Mouse (Mus musculus): ENCODE results near the gene Ccnjl. TPM values are rescaled to one million over a fixed set of nuclear protein-coding genes. Genes with fewer than 3 reads are reported as not detected.

The Ccnjl gene
- polyA plus RNA-seq, 1 experiment, result 1.7 TPM

DNA sequence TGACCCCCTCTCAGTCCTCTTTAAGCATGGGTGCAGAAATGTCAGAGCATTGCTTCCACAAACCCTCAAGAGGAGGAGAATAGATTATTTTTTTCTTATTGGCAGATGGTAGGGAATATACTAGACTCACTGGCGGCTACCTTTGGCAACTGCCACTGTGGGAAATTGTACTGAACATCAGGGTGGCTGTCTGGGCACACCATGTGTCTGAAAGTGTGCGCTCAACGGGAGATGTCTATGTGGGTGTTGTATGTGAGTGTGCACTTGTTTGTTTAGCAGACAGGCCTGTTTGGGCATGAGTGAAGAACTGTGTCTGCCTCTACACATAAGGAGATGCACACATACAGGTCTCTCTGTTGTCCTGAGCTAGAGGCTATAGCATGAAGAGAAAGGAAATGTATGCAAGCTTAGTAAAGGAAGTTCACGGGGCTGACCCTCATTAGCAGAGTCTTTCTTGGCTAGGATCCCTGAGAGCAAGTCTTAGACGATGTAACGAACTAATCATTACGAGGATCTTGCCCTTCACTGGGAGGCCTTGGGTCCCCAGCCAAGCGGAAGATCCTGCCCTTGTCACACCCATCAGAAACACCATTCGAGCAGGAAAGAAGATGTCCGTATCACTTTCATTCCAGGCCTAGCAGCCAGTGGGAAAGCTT, 81.5 kb downstream of the Ccnjl start:
- H3K4me3 ChIP-seq (ENCODE audit: insufficient read depth, low read length), result no peak overlapping the region
- H3K4me1 ChIP-seq (ENCODE audit: control insufficient read depth, insufficient read depth, low read length), result 0 out of 2 replicates have a peak, but pooled peaks cover 1% of the 10 kb centered on the region
- TF ChIP-seq POLR2A (IDR thresholded peaks at IDR 0.05; ENCODE audit: extremely low read depth, insufficient read depth, low read length) (no peak), CTCF (IDR thresholded peaks at IDR 0.05; ENCODE audit: extremely low read depth, insufficient read depth, low read length) (no peak)
- no peak overlapping the region for H3K27ac ChIP-seq (ENCODE audit: insufficient read depth, low read length)

GRCm38 (mm10) chr11:43610662-43611033, 82.1 kb downstream of the Ccnjl start:
- Histone ChIP-seq H3K4me3 (ENCODE audit: insufficient read depth, low read length) (no peak overlapping the region), H3K4me1 (ENCODE audit: control insufficient read depth, insufficient read depth, low read length) (0 out of 2 replicates have a peak, but pooled peaks cover 1% of the 10 kb centered on the region), H3K27ac (ENCODE audit: insufficient read depth, low read length) (no peak overlapping the region)
- TF ChIP-seq POLR2A (IDR thresholded peaks at IDR 0.05; ENCODE audit: extremely low read depth, insufficient read depth, low read length), result no peak
- no peak for TF ChIP-seq CTCF (IDR thresholded peaks at IDR 0.05; ENCODE audit: extremely low read depth, insufficient read depth, low read length)

GRCm38 (mm10) chr11:43612834-43613488, 84.4 kb downstream of the Ccnjl start:
- TF ChIP-seq POLR2A (IDR thresholded peaks at IDR 0.05; ENCODE audit: extremely low read depth, insufficient read depth, low read length) (no peak), CTCF (IDR thresholded peaks at IDR 0.05; ENCODE audit: extremely low read depth, insufficient read depth, low read length) (peak; percentile 75)
- Histone ChIP-seq H3K4me1 (ENCODE audit: control insufficient read depth, insufficient read depth, low read length) (0 out of 2 replicates have a peak, but pooled peaks cover 1% of the 10 kb centered on the region), H3K27ac (ENCODE audit: insufficient read depth, low read length) (no peak overlapping the region)

DNA sequence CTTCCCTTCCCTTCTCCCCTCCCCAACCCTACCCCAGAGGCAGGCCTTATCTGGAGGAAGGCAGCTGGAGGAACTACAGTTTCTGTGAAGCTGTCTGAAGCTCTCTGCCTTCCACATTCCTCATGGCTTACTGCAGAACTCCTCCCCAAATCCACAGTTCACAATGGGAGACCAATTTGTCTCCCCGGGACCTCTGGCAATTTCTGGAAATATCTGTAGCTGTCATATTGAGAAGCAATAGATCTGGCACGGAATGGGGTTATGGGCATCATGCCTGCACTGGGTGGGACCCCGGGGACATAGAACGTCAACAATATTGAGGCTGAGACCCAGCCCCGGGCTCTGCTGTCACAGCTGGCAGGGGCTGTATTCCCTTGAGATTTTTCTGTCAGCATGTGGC, 89.3 kb downstream of the Ccnjl start:
- Histone ChIP-seq H3K27ac (ENCODE audit: insufficient read depth, low read length) (no peak overlapping the region), H3K4me1 (ENCODE audit: control insufficient read depth, insufficient read depth, low read length) (0 out of 2 replicates have a peak, but pooled peaks cover under 1% of the 10 kb centered on the region), H3K4me3 (ENCODE audit: insufficient read depth, low read length) (no peak overlapping the region)
- TF ChIP-seq POLR2A (IDR thresholded peaks at IDR 0.05; ENCODE audit: extremely low read depth, insufficient read depth, low read length), result no peak
- TF ChIP-seq CTCF (IDR thresholded peaks at IDR 0.05; ENCODE audit: extremely low read depth, insufficient read depth, low read length), result no peak

More at GRCm38 (mm10) chr11:43612834-43613488, 84.4 kb downstream of the Ccnjl start:
- no peak overlapping the region for H3K4me3 ChIP-seq (ENCODE audit: insufficient read depth, low read length)

GRCm38 (mm10) chr11:43618403-43618802, 89.8 kb downstream of the Ccnjl start:
- no peak for TF ChIP-seq POLR2A (IDR thresholded peaks at IDR 0.05; ENCODE audit: extremely low read depth, insufficient read depth, low read length)
- TF ChIP-seq CTCF (IDR thresholded peaks at IDR 0.05; ENCODE audit: extremely low read depth, insufficient read depth, low read length), result no peak
- Histone ChIP-seq H3K4me3 (ENCODE audit: insufficient read depth, low read length) (no peak overlapping the region), H3K27ac (ENCODE audit: insufficient read depth, low read length) (no peak overlapping the region), H3K4me1 (ENCODE audit: control insufficient read depth, insufficient read depth, low read length) (no peaks in the 10 kb centered on the region)

DNA sequence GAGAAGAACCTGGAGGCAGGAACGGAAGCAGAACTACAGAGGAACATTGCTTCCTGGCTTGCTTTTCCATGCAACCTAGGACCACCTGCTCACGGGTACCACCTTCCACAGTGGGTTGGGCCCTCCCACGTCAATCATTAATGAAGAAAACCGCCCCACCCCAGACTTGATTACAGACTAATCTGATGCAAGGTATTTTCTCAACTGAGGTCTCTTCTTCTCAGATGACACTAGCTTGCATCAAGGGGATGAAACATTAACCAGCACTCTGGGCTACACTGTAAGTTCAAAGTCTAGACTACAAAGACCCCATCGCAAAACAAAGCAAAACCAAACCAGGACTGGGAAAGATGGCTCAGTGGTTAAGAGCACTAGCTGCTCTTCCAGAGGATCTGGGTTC, 93.2 kb downstream of the Ccnjl start:
- TF ChIP-seq POLR2A (IDR thresholded peaks at IDR 0.05; ENCODE audit: extremely low read depth, insufficient read depth, low read length) (no peak), CTCF (IDR thresholded peaks at IDR 0.05; ENCODE audit: extremely low read depth, insufficient read depth, low read length) (no peak)

GRCm38 (mm10) chr11:43624341-43624740, 95.8 kb downstream of the Ccnjl start:
- Histone ChIP-seq H3K4me3 (ENCODE audit: insufficient read depth, low read length) (no peak overlapping the region), H3K4me1 (ENCODE audit: control insufficient read depth, insufficient read depth, low read length) (no peaks in the 10 kb centered on the region; the same call in 1 of the 2 replicates), H3K27ac (ENCODE audit: insufficient read depth, low read length) (no peak overlapping the region)
- no peak for TF ChIP-seq CTCF (IDR thresholded peaks at IDR 0.05; ENCODE audit: extremely low read depth, insufficient read depth, low read length)
- no peak for TF ChIP-seq POLR2A (IDR thresholded peaks at IDR 0.05; ENCODE audit: extremely low read depth, insufficient read depth, low read length)

More for the DNA sequence above, 93.2 kb downstream of the Ccnjl start:
- Histone ChIP-seq H3K4me1 (ENCODE audit: control insufficient read depth, insufficient read depth, low read length) (no peaks in the 10 kb centered on the region), H3K4me3 (ENCODE audit: insufficient read depth, low read length) (no peak overlapping the region), H3K27ac (ENCODE audit: insufficient read depth, low read length) (no peak overlapping the region)

DNA sequence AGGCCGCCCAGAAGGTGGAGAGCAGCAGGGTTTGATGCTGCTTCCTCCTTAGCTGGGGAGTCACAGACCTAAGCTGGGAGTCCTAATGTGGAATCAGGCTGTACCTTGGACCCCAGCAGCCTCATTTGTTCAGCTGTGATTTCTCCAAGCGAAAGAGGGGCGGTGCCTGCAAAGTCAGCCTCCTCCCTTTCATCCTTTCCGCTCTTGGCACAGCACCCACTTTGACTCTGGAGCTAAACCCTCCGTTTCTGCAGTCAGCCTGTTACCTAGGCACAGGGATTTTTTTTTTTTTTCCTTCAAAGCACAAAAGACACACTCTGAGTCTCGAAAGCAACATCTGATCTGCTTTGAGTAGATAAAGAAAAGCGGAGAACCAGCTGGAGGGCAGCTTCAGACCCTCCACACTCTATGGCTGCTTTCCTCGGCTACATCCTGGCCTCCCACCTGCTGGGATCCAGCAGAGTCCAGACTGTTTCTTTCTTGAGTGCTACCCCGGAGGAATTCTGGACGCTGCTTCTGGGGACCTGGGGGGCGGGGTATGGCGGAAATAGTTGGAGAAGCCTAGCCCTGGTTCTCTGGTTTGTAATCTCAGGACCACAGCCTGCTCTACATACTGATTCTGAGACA, 97.8 kb downstream of the Ccnjl start:
- Histone ChIP-seq H3K27ac (ENCODE audit: insufficient read depth, low read length) (peak overlapping the region; percentile 34), H3K4me3 (ENCODE audit: insufficient read depth, low read length) (no peak overlapping the region)
- TF ChIP-seq CTCF (IDR thresholded peaks at IDR 0.05; ENCODE audit: extremely low read depth, insufficient read depth, low read length), result no peak
- TF ChIP-seq POLR2A (IDR thresholded peaks at IDR 0.05; ENCODE audit: extremely low read depth, insufficient read depth, low read length), result no peak

GRCm38 (mm10) chr11:43626927-43627645, 98.5 kb downstream of the Ccnjl start:
- H3K27ac ChIP-seq (ENCODE audit: insufficient read depth, low read length), result peak overlapping the region; percentile 34
- no peak overlapping the region for H3K4me3 ChIP-seq (ENCODE audit: insufficient read depth, low read length)
- TF ChIP-seq CTCF (IDR thresholded peaks at IDR 0.05; ENCODE audit: extremely low read depth, insufficient read depth, low read length), result no peak
- peak; percentile 59; the same call in 1 of the 2 replicates for TF ChIP-seq POLR2A (IDR thresholded peaks at IDR 0.05; ENCODE audit: extremely low read depth, insufficient read depth, low read length)
- peaks cover under 1% of the 10 kb centered on the region; the same call in 1 of the 2 replicates for H3K4me1 ChIP-seq (ENCODE audit: control insufficient read depth, insufficient read depth, low read length)

More for the DNA sequence above, 97.8 kb downstream of the Ccnjl start:
- no peaks in the 10 kb centered on the region; the same call in 1 of the 2 replicates for H3K4me1 ChIP-seq (ENCODE audit: control insufficient read depth, insufficient read depth, low read length)

Measured in cortical plate, adult 2 months (tissue).